Mouse (Mus musculus): Measurements from ENCODE around the gene Myrf.

Gene Myrf

GRCm38 (mm10) chr19:10240654-10241305 lies at the start of gene Myrf:
TSS of gene Myrf (minus strand) at chr19:10240748.
- DNase-seq (ENCODE audit: low spot score in 2 of 2): peak; percentile 31 to 60

- no peak for DNase-seq (ENCODE audit: low spot score in 2 of 2)
Observed at GRCm38 (mm10) chr19:10289609-10290150, 49.1 kb upstream of the Myrf start.

GRCm38 (mm10) chr19:10288125-10289040 lies 47.8 kb upstream of the Myrf start:
- no peak for DNase-seq (ENCODE audit: low spot score in 2 of 2)

- no peak for DNase-seq (ENCODE audit: low spot score in 2 of 2)
Observed at GRCm38 (mm10) chr19:10286458-10286872, 45.9 kb upstream of the Myrf start.

- DNase-seq (ENCODE audit: low spot score in 2 of 2): no peak
Observed at GRCm38 (mm10) chr19:10280771-10281540, 40.4 kb upstream of the Myrf start.

GRCm38 (mm10) chr19:10279668-10280067 lies 39.1 kb upstream of the Myrf start:
- DNase-seq (ENCODE audit: low spot score in 2 of 2): no peak

GRCm38 (mm10) chr19:10278669-10279324 lies 38.2 kb upstream of the Myrf start:
- no peak for DNase-seq (ENCODE audit: low spot score in 2 of 2)

- no peak for DNase-seq (ENCODE audit: low spot score in 2 of 2)
Observed at GRCm38 (mm10) chr19:10277759-10278158, 37.2 kb upstream of the Myrf start.

GRCm38 (mm10) chr19:10277331-10277730 lies 36.8 kb upstream of the Myrf start:
- DNase-seq (ENCODE audit: low spot score in 2 of 2): no peak

- no peak for DNase-seq (ENCODE audit: low spot score in 2 of 2)
Observed at GRCm38 (mm10) chr19:10276483-10277144, 36.1 kb upstream of the Myrf start.

GRCm38 (mm10) chr19:10274056-10274455 lies 33.5 kb upstream of the Myrf start:
- no peak for DNase-seq (ENCODE audit: low spot score in 2 of 2)

GRCm38 (mm10) chr19:10272746-10273145 lies 32.2 kb upstream of the Myrf start:
- no peak for DNase-seq (ENCODE audit: low spot score in 2 of 2)

- DNase-seq (ENCODE audit: low spot score in 2 of 2): no peak
Observed at GRCm38 (mm10) chr19:10271592-10271991, 31.0 kb upstream of the Myrf start.

GRCm38 (mm10) chr19:10270356-10270755 lies 29.8 kb upstream of the Myrf start:
- DNase-seq (ENCODE audit: low spot score in 2 of 2): no peak

GRCm38 (mm10) chr19:10268851-10269250 lies 28.3 kb upstream of the Myrf start:
- no peak for DNase-seq (ENCODE audit: low spot score in 2 of 2)

GRCm38 (mm10) chr19:10267953-10268352 lies 27.4 kb upstream of the Myrf start:
- no peak for DNase-seq (ENCODE audit: low spot score in 2 of 2)

GRCm38 (mm10) chr19:10267057-10267456 lies 26.5 kb upstream of the Myrf start:
- DNase-seq (ENCODE audit: low spot score in 2 of 2): no peak

- peak; percentile 31 to 59 for DNase-seq (ENCODE audit: low spot score in 2 of 2)
Observed at GRCm38 (mm10) chr19:10266196-10266850, 25.8 kb upstream of the Myrf start.

GRCm38 (mm10) chr19:10261369-10261768 lies 20.8 kb upstream of the Myrf start:
- no peak for DNase-seq (ENCODE audit: low spot score in 2 of 2)

Measured in spleen, postnatal 14 days (tissue).